ENCODE assay signal across 17 mouse cellular contexts in the genomic region with DNA sequence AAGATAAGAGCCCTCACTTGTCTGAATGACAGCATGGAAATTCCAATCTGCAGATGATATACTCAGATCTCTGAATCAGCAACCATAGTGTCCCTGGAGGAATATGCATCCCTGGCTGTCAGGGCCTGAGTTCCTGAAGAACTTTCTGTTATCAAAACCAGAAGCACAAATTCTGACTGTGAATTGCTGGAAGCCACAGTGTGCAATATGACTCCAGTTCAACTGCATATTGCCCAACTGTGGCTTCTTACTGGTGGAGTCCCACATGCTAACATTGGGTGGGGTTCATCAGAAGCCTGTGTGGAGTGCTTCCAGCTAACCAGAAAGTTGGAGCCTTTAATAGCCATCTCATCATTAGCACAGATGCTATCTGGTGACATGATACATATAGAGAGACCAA.
"Had no signal": no experiment of that assay in that cellular context is flagged by ENCODE, and none has a peak within 500 bp of the region (broad histone marks: within the 10 kb centered on the region; RNA-seq: fewer than 3 reads in every experiment).

No protein-coding gene starts in this region.

- H3K27ac ChIP-seq: kidney, postnatal 0 days; limb, embryonic 15.5 days; liver, embryonic 12.5 days; midbrain, embryonic 15.5 days; neural tube, embryonic 13.5 days; stomach, embryonic 15.5 days had no signal

- H3K9ac ChIP-seq: limb, embryonic 15.5 days; liver, embryonic 12.5 days; lung, embryonic 14.5 days; midbrain, embryonic 15.5 days; neural tube, embryonic 13.5 days; stomach, embryonic 15.5 days had no signal

- H3K36me3 ChIP-seq: limb, embryonic 15.5 days; liver, embryonic 12.5 days; midbrain, embryonic 15.5 days; neural tube, embryonic 13.5 days; stomach, embryonic 15.5 days had no signal

- H3K9me3 ChIP-seq: limb, embryonic 15.5 days; liver, embryonic 12.5 days; midbrain, embryonic 15.5 days; neural tube, embryonic 13.5 days; stomach, embryonic 15.5 days had no signal

- H3K27me3 ChIP-seq: limb, embryonic 15.5 days; liver, embryonic 12.5 days; midbrain, embryonic 15.5 days; neural tube, embryonic 13.5 days; stomach, embryonic 15.5 days had no signal

- H3K4me3 ChIP-seq: limb, embryonic 15.5 days; liver, embryonic 12.5 days; midbrain, embryonic 15.5 days; neural tube, embryonic 13.5 days; stomach, embryonic 15.5 days had no signal

- ATAC-seq: liver, embryonic 12.5 days; midbrain, embryonic 15.5 days had no signal

- H3K4me2 ChIP-seq: limb, embryonic 15.5 days; liver, embryonic 12.5 days; lung, embryonic 14.5 days; midbrain, embryonic 11.5 days; midbrain, embryonic 15.5 days; neural tube, embryonic 13.5 days; stomach, embryonic 15.5 days had no signal

- H3K4me1 ChIP-seq: limb, embryonic 15.5 days; liver, embryonic 12.5 days; midbrain, embryonic 15.5 days; neural tube, embryonic 13.5 days; stomach, embryonic 15.5 days had no signal

- DNase-seq: kidney, postnatal 36 days; layer of hippocampus, adult 9-11 months; layer of hippocampus, postnatal 36 days; lung, embryonic 14.5 days; lung, postnatal 10 days; lung, postnatal 4 days; retina, postnatal 1 day; right cerebral cortex, postnatal 4 days; thymus, adult 2 months; thymus, postnatal 25 days had no signal
